Mouse (Mus musculus): ENCODE measurements around the gene Olfr1123. TPM values are rescaled to one million over a fixed set of nuclear protein-coding genes. Genes with fewer than 3 reads are reported as not detected.
"Not testable (repeated sequence)": the region's sequence is repeated elsewhere in the genome, so short reads cannot be mapped to it uniquely, and the experiment has no call there.

Olfr1123 gene
- polyA plus RNA-seq (2012; rRNA removed), result not detected in 2 replicates
- polyA plus RNA-seq (2014; fragmentation: Nextera tagmentation; extraction: Ambion mirVana), result not detected in 2 replicates

DNA sequence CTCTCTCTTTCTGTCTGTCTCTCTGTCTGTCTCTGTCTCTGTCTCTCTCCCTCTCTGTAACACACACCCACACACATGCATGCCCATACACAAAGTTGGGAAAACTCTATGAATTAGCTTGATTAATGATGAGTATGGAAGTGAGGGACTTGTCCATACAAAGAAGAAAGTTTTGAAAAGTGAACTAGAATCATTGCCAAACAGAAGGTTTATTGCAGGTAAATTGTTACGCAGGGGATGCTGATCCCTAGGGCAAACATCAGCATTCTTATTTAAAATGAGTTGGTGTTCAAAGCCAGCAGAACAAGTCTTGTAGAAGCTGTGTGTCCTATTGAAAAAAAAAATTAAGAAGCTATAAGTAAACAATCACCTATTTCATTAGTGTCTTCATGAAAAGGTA is at the start of gene Olfr1123:
TSS of gene Olfr1123 (plus strand) at position 301 of the 400 bp plus-strand sequence.
- no peaks in the 10 kb centered on the region for H3K36me3 ChIP-seq (replicated peaks; ENCODE audit: control insufficient read depth, insufficient read depth, low read depth)
- no peak within 1 kb of the TSS for H3K4me2 ChIP-seq (ENCODE audit: low read depth)
- no peak within 1 kb of the TSS for H3K27ac ChIP-seq
- no peak within 1 kb of the TSS for H3K9ac ChIP-seq (replicated peaks)
- ATAC-seq (ENCODE audit: insufficient read depth) (no peak), DNase-seq (ENCODE audit: low read depth in 3 of 3, low spot score in 3 of 3) (no peak)
- TF ChIP-seq CTCF (IDR thresholded peaks at IDR 0.05; ENCODE audit: low read depth) (no peak), EP300 (IDR thresholded peaks at IDR 0.05; ENCODE audit: low read depth) (no peak)
- H3K27me3 ChIP-seq (ENCODE audit: control insufficient read depth, insufficient read depth, low read length), result no peaks in the 10 kb centered on the region
- H3K4me3 ChIP-seq (ENCODE audit: insufficient read depth in 1 of 2, low read depth in 2 of 2, low read length in 2 of 2), result no peak within 1 kb of the TSS
- no peaks in the 10 kb centered on the region for H3K9me3 ChIP-seq (ENCODE audit: control insufficient read depth, low read length)
- WGBS (ENCODE audit: insufficient replicate concordance), result 63% methylated on average over 1 of the region's 1 CpGs
- H3K4me1 ChIP-seq (replicated peaks; ENCODE audit: control insufficient read depth in 2 of 2, insufficient read depth in 2 of 2, low read length in 1 of 2), result no peaks in the 10 kb centered on the region

DNA sequence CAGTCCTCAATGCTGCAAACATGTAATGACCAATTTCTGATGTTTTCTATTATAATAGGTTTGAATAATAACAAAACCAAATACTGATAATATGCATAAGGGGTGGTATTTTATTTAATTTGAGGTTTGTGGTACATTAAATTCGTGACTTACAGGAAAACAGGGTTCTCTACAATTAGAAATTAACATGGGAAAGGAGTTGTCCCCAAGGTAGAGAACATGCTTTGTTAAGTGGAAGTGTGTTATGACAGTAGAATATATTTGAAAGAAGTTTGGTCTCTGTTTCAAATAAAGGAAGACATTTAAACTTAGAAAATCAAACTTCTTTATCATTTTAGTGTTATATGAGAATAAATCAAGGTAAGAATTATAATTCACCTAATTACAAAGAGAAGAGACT is 46.8 kb upstream of the Olfr1123 start, which contains the start of gene Olfr1121:
TSS of gene Olfr1121 (plus strand) at position 301 of the 400 bp plus-strand sequence.
- Histone ChIP-seq H3K4me2 (ENCODE audit: low read depth) (no peak within 1 kb of the TSS), H3K27me3 (ENCODE audit: control insufficient read depth, insufficient read depth, low read length) (no peaks in the 10 kb centered on the region), H3K27ac (no peak within 1 kb of the TSS), H3K4me1 (replicated peaks; ENCODE audit: control insufficient read depth in 2 of 2, insufficient read depth in 2 of 2, low read length in 1 of 2) (no peaks in the 10 kb centered on the region), H3K9ac (replicated peaks) (no peak within 1 kb of the TSS), H3K9me3 (ENCODE audit: control insufficient read depth, low read length) (no peaks in the 10 kb centered on the region), H3K4me3 (ENCODE audit: insufficient read depth in 1 of 2, low read depth in 2 of 2, low read length in 2 of 2) (no peak within 1 kb of the TSS), H3K36me3 (replicated peaks; ENCODE audit: control insufficient read depth, insufficient read depth, low read depth) (no peaks in the 10 kb centered on the region)
- no peak for DNase-seq (ENCODE audit: low read depth in 3 of 3, low spot score in 3 of 3)
- no peak for ATAC-seq (ENCODE audit: insufficient read depth)
- TF ChIP-seq CTCF (IDR thresholded peaks at IDR 0.05; ENCODE audit: low read depth), result no peak
- no peak for TF ChIP-seq EP300 (IDR thresholded peaks at IDR 0.05; ENCODE audit: low read depth)
- WGBS (ENCODE audit: insufficient replicate concordance), result 15% methylated on average over 1 of the region's 1 CpGs

DNA sequence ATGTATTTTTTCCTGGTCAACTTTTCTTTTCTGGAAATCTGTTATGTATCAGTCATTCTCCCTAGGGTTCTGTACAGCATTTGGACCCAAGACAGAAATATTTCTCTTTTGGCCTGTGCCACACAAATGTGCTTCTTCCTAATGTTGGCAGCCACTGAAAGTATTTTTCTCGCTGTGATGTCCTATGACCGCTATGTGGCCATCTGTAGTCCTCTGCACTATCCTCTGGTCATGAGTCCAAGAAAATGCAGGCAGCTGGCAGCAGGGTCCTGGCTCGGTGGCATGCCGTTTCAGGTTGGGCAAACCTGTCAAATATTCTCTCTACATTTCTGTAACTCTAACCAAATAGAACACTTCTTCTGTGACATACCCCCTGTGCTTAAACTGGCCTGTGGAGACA is 44.7 kb upstream of the Olfr1123 start:
- Histone ChIP-seq H3K9ac (replicated peaks) (no peak overlapping the region), H3K27ac (no peak overlapping the region), H3K4me1 (replicated peaks; ENCODE audit: control insufficient read depth in 2 of 2, insufficient read depth in 2 of 2, low read length in 1 of 2) (no peaks in the 10 kb centered on the region), H3K4me3 (ENCODE audit: insufficient read depth in 1 of 2, low read depth in 2 of 2, low read length in 2 of 2) (no peak overlapping the region), H3K9me3 (ENCODE audit: control insufficient read depth, low read length) (no peaks in the 10 kb centered on the region), H3K36me3 (replicated peaks; ENCODE audit: control insufficient read depth, insufficient read depth, low read depth) (no peaks in the 10 kb centered on the region), H3K27me3 (ENCODE audit: control insufficient read depth, insufficient read depth, low read length) (no peaks in the 10 kb centered on the region), H3K4me2 (ENCODE audit: low read depth) (no peak overlapping the region)
- no peak for ATAC-seq (ENCODE audit: insufficient read depth)
- DNase-seq (ENCODE audit: low read depth in 3 of 3, low spot score in 3 of 3), result no peak
- TF ChIP-seq CTCF (IDR thresholded peaks at IDR 0.05; ENCODE audit: low read depth) (no peak), EP300 (IDR thresholded peaks at IDR 0.05; ENCODE audit: low read depth) (no peak)
- WGBS (ENCODE audit: insufficient replicate concordance), result 72% methylated on average over 4 of the region's 4 CpGs

DNA sequence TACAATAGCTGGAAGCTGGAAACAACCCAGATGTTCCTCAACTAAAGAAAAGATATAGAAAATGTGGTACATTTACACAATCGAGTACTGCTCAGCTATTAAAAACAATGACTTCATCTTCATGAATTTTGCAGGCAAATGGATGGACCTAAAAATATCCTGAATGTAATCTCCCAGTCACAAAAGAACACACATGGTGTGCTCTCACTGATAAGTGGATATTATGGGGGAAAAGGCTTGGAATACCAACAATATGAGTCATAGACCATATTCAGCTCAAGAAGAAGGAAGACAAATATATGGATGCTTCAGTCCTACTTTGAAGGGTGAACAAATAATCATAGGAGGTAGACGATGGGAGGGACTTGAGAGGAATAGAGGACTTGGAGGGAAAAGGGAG is 32.5 kb upstream of the Olfr1123 start:
- no peak for TF ChIP-seq CTCF (IDR thresholded peaks at IDR 0.05; ENCODE audit: low read depth)
- TF ChIP-seq EP300 (IDR thresholded peaks at IDR 0.05; ENCODE audit: low read depth), result no peak
- no peaks in the 10 kb centered on the region for H3K9me3 ChIP-seq (ENCODE audit: control insufficient read depth, low read length)
- H3K4me3 ChIP-seq (ENCODE audit: insufficient read depth in 1 of 2, low read depth in 2 of 2, low read length in 2 of 2), result no peak overlapping the region
- no peak overlapping the region for H3K9ac ChIP-seq (replicated peaks)
- no peak overlapping the region for H3K4me2 ChIP-seq (ENCODE audit: low read depth)
- H3K27me3 ChIP-seq (ENCODE audit: control insufficient read depth, insufficient read depth, low read length), result no peaks in the 10 kb centered on the region
- no peaks in the 10 kb centered on the region for H3K4me1 ChIP-seq (replicated peaks; ENCODE audit: control insufficient read depth in 2 of 2, insufficient read depth in 2 of 2, low read length in 1 of 2)
- WGBS (ENCODE audit: insufficient replicate concordance), result 43% methylated on average over 2 of the region's 2 CpGs
- ATAC-seq (ENCODE audit: insufficient read depth) (no peak), DNase-seq (ENCODE audit: low read depth in 3 of 3, low spot score in 3 of 3) (no peak)
- no peak overlapping the region for H3K27ac ChIP-seq
- no peaks in the 10 kb centered on the region for H3K36me3 ChIP-seq (replicated peaks; ENCODE audit: control insufficient read depth, insufficient read depth, low read depth)

DNA sequence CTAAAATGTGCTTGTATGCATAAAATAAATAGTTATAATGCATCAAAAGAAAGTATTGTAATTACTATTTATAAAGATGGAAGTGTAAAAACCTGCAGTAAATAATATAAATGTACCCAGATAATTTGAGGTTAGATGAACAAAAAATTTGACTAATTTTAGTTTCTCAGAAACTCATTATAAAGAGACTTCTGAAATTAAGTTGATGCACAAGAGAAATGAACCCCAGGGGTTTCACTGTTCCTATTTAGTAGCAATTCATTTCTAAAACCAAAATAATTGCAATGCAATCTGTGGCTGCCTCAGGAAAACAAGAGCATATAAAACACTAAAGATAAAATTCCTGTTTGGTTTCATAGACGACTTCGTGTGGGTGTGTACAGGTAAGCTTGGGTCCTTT is 30.9 kb upstream of the Olfr1123 start, which contains the start of gene Olfr1122:
TSS of gene Olfr1122 (plus strand) at position 301 of the 400 bp plus-strand sequence.
- Histone ChIP-seq H3K4me2 (ENCODE audit: low read depth) (no peak within 1 kb of the TSS), H3K9ac (replicated peaks) (no peak within 1 kb of the TSS), H3K4me3 (ENCODE audit: insufficient read depth in 1 of 2, low read depth in 2 of 2, low read length in 2 of 2) (no peak within 1 kb of the TSS), H3K9me3 (ENCODE audit: control insufficient read depth, low read length) (no peaks in the 10 kb centered on the region), H3K4me1 (replicated peaks; ENCODE audit: control insufficient read depth in 2 of 2, insufficient read depth in 2 of 2, low read length in 1 of 2) (no peaks in the 10 kb centered on the region), H3K27me3 (ENCODE audit: control insufficient read depth, insufficient read depth, low read length) (no peaks in the 10 kb centered on the region), H3K36me3 (replicated peaks; ENCODE audit: control insufficient read depth, insufficient read depth, low read depth) (no peaks in the 10 kb centered on the region), H3K27ac (no peak within 1 kb of the TSS)
- no peak for DNase-seq (ENCODE audit: low read depth in 3 of 3, low spot score in 3 of 3)
- TF ChIP-seq EP300 (IDR thresholded peaks at IDR 0.05; ENCODE audit: low read depth) (no peak), CTCF (IDR thresholded peaks at IDR 0.05; ENCODE audit: low read depth) (no peak)
- no peak for ATAC-seq (ENCODE audit: insufficient read depth)
- 72% methylated on average over 2 of the region's 2 CpGs for WGBS (ENCODE audit: insufficient replicate concordance)

DNA sequence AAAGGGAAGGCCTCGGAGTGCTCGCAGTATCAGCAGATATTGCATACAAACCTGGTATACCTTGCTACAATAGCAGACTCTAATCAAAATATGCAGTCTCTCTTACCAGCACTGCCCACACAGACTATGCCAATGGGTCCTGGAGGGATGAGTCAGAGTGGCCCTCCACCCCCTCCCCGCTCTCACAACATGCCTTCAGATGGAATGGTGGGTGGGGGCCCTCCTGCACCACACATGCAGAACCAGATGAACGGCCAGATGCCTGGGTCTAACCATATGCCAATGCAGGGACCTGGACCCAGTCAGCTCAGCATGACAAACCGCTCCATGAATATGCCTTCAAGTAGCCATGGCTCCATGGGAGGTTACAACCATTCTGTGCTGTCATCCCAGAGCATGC is 22.8 kb upstream of the Olfr1123 start:
- not testable (repeated sequence) for H3K4me2 ChIP-seq (ENCODE audit: low read depth); H3K9me3 ChIP-seq (ENCODE audit: control insufficient read depth, low read length); H3K9ac ChIP-seq (replicated peaks); DNase-seq (ENCODE audit: low read depth in 3 of 3, low spot score in 3 of 3); H3K27me3 ChIP-seq (ENCODE audit: control insufficient read depth, insufficient read depth, low read length); H3K4me3 ChIP-seq (ENCODE audit: insufficient read depth in 1 of 2, low read depth in 2 of 2, low read length in 2 of 2); H3K27ac ChIP-seq; ATAC-seq (ENCODE audit: insufficient read depth); H3K4me1 ChIP-seq (replicated peaks; ENCODE audit: control insufficient read depth in 2 of 2, insufficient read depth in 2 of 2, low read length in 1 of 2); H3K36me3 ChIP-seq (replicated peaks; ENCODE audit: control insufficient read depth, insufficient read depth, low read depth)
- 74% methylated on average over 5 of the region's 5 CpGs for WGBS (ENCODE audit: insufficient replicate concordance)

DNA sequence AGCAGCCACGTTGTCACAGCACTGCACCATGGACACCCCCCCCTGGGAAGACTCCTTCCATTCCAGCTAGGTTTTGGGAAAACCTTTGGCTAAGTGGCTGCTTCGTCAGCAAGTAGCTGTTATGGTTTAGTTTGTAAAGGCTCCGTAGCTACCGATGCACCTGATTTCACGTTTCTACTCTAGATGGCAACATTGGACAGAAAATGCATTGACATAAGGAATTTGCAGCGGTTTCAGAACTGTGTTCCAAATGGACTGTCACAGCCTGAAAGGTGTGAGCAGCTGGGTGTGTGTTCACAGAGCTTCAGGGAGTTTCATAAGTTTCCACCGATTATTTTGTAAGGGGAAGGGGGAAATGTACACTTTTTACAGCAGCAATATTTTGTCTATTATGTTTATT is 21.7 kb upstream of the Olfr1123 start:
- 64% methylated on average over 7 of the region's 7 CpGs for WGBS (ENCODE audit: insufficient replicate concordance)
- not testable (repeated sequence) for H3K4me1 ChIP-seq (replicated peaks; ENCODE audit: control insufficient read depth in 2 of 2, insufficient read depth in 2 of 2, low read length in 1 of 2); DNase-seq (ENCODE audit: low read depth in 3 of 3, low spot score in 3 of 3); H3K9ac ChIP-seq (replicated peaks); H3K4me2 ChIP-seq (ENCODE audit: low read depth); H3K36me3 ChIP-seq (replicated peaks; ENCODE audit: control insufficient read depth, insufficient read depth, low read depth); H3K27ac ChIP-seq; H3K27me3 ChIP-seq (ENCODE audit: control insufficient read depth, insufficient read depth, low read length); H3K4me3 ChIP-seq (ENCODE audit: insufficient read depth in 1 of 2, low read depth in 2 of 2, low read length in 2 of 2); H3K9me3 ChIP-seq (ENCODE audit: control insufficient read depth, low read length); ATAC-seq (ENCODE audit: insufficient read depth)
